Mouse (Mus musculus) forebrain, embryonic 12.5 days (tissue): ENCODE data around the gene Myom1. TPM values are rescaled to one million over a fixed set of nuclear protein-coding genes. Genes with fewer than 3 reads are reported as not detected.

Experiments
- ATAC-seq: fragments of 200-750 bp; cut with Nextera tagmentation; 2 replicates; pipeline ENCODE4 v1.8.0; 2017; ENCODE audit warnings: moderate TSS enrichment; ENCODE audit not compliant: low FRiP score
- H3K27ac ChIP-seq: fragments of 300-500 bp; sonication (generic); 2 replicates; pipeline ENCODE4 v1.5.1; 2016; ENCODE audit warnings: mild to moderate bottlenecking
- H3K27me3 ChIP-seq: fragments of 300-500 bp; sonication (generic); 2 replicates; pipeline ENCODE4 v1.6.1; 2016; ENCODE audit warnings: mild to moderate bottlenecking
- H3K36me3 ChIP-seq: fragments of 300-500 bp; sonication (generic); replicated peaks from 2 replicates; pipeline ENCODE4 v1.6.1; 2016; ENCODE audit warnings: mild to moderate bottlenecking
- H3K4me1 ChIP-seq: fragments of 300-500 bp; sonication (generic); 2 replicates; pipeline ENCODE4 v1.6.1; 2016
- H3K4me2 ChIP-seq: fragments of 300-500 bp; sonication (generic); 2 replicates; pipeline ENCODE4 v1.6.1; 2016; ENCODE audit warnings: mild to moderate bottlenecking, moderate library complexity
- H3K4me3 ChIP-seq: fragments of 300-500 bp; sonication (generic); replicated peaks from 2 replicates; pipeline ENCODE4 v1.5.1; 2016; ENCODE audit warnings: mild to moderate bottlenecking
- H3K9ac ChIP-seq: fragments of 300-500 bp; sonication (generic); 2 replicates; pipeline ENCODE4 v1.6.1; 2016; ENCODE audit warnings: mild to moderate bottlenecking
- H3K9me3 ChIP-seq: fragments of 300-500 bp; sonication (generic); 2 replicates; pipeline ENCODE4 v1.6.1; 2016
- WGBS: fragments of 180-500 bp; shearing (Covaris S2); methylation state at CpG from one replicate; pipeline ENCODE4 v1.1.7; 2016; 5-methylcytosine and 5-hydroxymethylcytosine counted together
- polyA plus RNA-seq: library from polyadenylated mRNA; unstranded; fragments of >200 nt; fragmentation: Nextera tagmentation; extraction: Ambion mirVana; gene quantifications from 2 replicates; pipeline ENCODE4 v1.2.1, GENCODE M21; 2016

The Myom1 gene
- polyA plus RNA-seq, 1 experiment from 2014 or later, result 1.7 TPM

DNA sequence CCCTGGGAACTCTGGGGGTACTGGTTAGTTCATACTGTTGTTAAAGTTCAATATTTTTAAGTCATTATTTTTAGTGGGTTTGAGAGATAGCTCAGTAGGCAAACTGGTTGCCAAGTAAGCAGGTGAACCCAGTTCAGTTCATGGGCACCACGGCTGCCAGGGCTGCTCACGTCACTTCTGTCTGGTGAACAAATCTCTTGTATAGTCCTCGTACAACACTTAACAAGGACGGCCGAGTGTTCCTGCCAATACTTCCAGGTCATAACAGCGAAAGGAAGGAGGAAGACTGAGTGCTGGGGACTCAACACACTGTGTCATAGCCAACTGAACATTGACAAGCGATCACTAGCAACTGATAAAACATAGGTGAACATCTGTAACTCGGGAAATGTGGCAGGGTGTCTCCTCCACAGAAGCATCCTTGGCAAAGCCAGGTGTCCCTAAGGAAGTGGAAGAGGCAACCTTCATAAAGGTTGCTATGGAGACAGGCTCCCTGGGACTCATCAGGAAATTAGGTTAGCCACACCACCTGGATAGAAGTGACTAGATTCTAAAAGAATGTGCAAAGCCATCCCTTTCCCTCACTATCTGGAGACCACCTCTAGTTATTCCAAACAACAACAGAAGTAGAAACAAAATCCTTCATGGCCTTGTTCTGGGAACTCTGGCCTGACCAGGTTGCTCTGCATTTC lies 52.9 kb downstream of the Myom1 start:
- H3K9me3 ChIP-seq, result no peaks in the 10 kb centered on the region
- WGBS, result 81% methylated on average over 8 of the region's 8 CpGs
- no peaks in the 10 kb centered on the region for H3K4me1 ChIP-seq
- H3K9ac ChIP-seq, result no peak overlapping the region
- H3K4me2 ChIP-seq, result no peak overlapping the region
- no peak overlapping the region for H3K27ac ChIP-seq
- H3K36me3 ChIP-seq, result no peaks in the 10 kb centered on the region
- H3K4me3 ChIP-seq, result no peak overlapping the region
- ATAC-seq, result no peak
- no peaks in the 10 kb centered on the region for H3K27me3 ChIP-seq

DNA sequence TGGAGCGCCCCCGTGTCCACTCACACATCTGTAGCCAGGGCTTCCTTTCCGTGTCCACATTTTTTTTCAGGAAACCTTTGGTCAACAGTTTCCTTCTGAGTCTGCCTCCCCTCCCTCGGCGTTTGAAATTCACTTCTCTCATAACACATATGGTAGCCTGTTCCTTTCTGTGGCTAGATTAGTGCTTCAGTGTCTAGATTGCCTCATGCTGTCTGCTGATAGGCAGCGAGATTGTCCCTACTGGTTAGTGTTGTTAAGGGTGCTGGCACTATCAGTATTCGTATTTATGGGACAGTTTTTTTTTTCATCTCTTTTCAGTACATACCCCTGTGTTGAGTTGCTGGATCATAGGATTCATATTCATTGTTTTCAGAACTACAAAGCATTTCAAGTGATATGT lies 54.0 kb downstream of the Myom1 start:
- no peaks in the 10 kb centered on the region for H3K9me3 ChIP-seq
- H3K27ac ChIP-seq, result no peak overlapping the region
- WGBS, result 82% methylated on average over 7 of the region's 7 CpGs
- no peak for ATAC-seq
- H3K36me3 ChIP-seq, result no peaks in the 10 kb centered on the region
- no peak overlapping the region for H3K4me3 ChIP-seq
- no peaks in the 10 kb centered on the region for H3K4me1 ChIP-seq
- no peak overlapping the region for H3K9ac ChIP-seq
- no peaks in the 10 kb centered on the region for H3K27me3 ChIP-seq
- H3K4me2 ChIP-seq, result no peak overlapping the region

DNA sequence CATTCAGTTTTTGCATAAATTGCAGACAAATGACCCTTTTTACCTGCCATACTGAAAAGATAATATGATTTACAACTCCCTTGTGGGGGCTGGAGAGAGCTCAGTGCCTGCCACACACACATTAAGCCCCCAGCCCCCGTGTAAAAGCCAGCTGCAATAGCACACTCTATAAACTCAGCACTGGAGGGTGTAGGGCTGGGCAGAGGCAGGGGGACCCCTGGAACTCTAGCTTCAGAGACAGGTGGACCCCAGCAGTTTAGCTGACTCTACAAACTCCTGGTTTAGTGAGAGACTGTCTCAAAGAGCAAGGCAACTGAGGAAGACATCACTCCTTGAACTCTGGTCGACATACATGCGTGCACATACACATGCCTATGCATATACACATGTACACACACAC lies 55.3 kb downstream of the Myom1 start:
- Histone ChIP-seq H3K27me3 (no peaks in the 10 kb centered on the region), H3K4me1 (no peaks in the 10 kb centered on the region), H3K36me3 (no peaks in the 10 kb centered on the region), H3K9ac (no peak overlapping the region), H3K27ac (no peak overlapping the region), H3K4me2 (no peak overlapping the region), H3K9me3 (no peaks in the 10 kb centered on the region), H3K4me3 (no peak overlapping the region)
- no peak for ATAC-seq
- WGBS, result 89% methylated on average over 3 of the region's 3 CpGs

DNA sequence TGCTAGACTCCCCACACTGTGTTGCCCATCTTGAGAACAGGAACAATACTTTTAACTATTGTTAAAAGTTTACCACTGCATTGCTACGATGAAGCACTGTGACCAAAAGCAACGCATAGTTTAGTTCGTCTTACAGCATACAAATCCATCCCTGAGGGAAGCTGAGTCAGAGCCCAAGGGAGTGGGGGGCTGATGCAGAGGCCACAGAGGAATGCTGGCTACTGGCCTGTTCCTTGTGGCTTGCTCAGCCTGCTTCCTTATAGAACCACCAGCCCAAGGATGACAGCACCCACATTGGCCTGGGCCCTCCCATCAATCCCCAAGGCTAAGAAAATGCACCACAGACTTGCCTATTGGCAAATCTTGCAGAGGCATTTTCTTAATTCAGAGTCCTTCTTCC lies 56.8 kb downstream of the Myom1 start:
- Histone ChIP-seq H3K27ac (no peak overlapping the region), H3K9me3 (no peaks in the 10 kb centered on the region), H3K4me2 (no peak overlapping the region), H3K27me3 (no peaks in the 10 kb centered on the region), H3K4me3 (no peak overlapping the region), H3K36me3 (no peaks in the 10 kb centered on the region), H3K4me1 (no peaks in the 10 kb centered on the region), H3K9ac (no peak overlapping the region)
- 92% methylated on average over 3 of the region's 3 CpGs for WGBS
- ATAC-seq, result no peak

DNA sequence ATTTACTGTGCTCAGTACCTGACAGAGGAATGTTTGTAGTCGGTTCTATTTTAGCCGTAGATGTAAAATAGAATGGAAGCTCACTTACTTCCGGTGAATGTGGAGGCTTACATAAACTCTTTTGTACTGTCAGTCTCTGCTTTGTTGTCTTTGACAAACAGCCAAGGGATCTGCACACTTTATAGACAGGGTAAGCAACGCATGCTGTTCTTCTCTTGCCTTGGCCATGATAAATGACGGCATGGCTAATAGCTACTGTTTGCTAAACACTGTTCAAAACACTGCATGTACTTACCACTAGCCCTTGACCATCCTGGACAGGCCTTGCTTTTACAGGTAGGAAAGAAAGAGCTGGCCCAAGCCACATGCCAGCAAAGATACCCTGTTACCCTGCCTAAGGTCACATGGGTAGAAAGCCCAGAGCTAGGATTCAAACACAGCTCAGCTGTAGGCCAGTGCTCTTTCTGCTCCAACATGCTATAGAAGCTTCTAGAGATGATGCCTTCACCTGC lies 59.7 kb downstream of the Myom1 start:
- Histone ChIP-seq H3K36me3 (no peaks in the 10 kb centered on the region), H3K27me3 (no peaks in the 10 kb centered on the region), H3K4me3 (no peak overlapping the region), H3K4me1 (no peaks in the 10 kb centered on the region), H3K9ac (no peak overlapping the region), H3K9me3 (no peaks in the 10 kb centered on the region), H3K27ac (no peak overlapping the region), H3K4me2 (no peak overlapping the region)
- ATAC-seq, result no peak
- WGBS, result 75% methylated on average over 5 of the region's 5 CpGs

DNA sequence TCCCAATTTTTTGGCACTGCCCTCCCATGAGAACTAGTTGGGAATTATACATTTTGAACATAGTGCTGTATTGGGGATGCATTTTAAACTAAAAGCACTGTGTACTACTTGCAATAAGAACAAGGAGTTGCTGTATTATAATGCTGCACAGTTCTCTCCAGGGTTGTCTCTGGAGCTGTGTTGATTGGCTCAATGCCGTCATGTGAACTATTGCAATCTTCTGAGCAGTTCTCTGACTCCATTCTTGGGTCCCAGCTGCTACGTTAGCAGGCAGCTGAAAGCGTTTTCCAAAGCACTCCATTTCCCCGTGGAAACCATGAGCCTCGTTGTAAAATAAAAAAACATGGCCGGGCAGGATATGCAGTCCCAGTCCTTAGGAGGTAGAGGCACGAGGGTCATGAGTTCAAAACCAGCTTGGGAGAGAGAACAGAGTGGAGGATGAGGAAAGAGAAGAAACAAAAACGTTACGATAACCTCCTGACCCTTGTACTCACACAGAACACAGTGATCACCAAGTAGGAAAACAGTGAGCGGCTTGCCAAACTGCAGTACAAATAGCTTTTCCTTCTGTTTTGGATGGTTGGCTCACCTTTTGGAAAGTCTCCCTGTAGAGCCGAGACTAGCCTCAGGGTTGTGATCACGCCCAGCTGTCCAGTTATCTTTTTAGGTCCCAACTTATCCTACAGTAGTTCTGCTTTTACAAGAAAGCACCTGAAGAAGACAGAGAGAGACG lies 60.6 kb downstream of the Myom1 start:
- Histone ChIP-seq H3K27me3 (no peaks in the 10 kb centered on the region), H3K4me3 (no peak overlapping the region), H3K9ac (no peak overlapping the region), H3K9me3 (no peaks in the 10 kb centered on the region), H3K4me1 (no peaks in the 10 kb centered on the region), H3K27ac (no peak overlapping the region), H3K36me3 (no peaks in the 10 kb centered on the region), H3K4me2 (no peak overlapping the region)
- WGBS, result 78% methylated on average over 13 of the region's 13 CpGs
- ATAC-seq, result no peak

DNA sequence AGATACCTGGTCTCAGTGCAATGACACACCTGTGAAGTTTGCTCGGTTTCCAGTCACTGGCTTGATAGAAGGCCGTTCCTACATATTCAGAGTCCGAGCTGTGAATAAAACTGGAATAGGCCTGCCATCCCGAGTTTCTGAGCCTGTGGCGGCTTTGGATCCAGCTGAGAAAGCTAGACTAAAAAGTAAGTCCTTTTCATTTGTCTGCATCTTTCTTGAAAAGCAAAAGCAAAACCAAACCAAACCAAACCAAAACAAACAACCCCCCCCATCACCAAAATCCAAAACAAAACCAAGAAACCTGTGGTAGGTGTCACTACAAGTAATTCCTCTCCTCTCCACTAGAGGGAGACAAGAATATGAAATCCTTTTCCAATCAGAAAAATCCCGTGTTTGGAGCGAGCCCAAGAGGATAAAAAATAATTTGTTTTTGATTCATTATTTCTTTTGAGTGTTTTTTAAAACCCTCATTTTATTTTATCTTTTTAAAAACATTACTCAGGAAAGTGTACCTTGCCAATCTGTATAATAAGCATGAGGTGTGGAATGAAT lies 62.1 kb downstream of the Myom1 start:
- H3K27me3 ChIP-seq, result no peaks in the 10 kb centered on the region
- H3K4me2 ChIP-seq, result no peak overlapping the region
- no peaks in the 10 kb centered on the region for H3K4me1 ChIP-seq
- no peak overlapping the region for H3K9ac ChIP-seq
- no peak for ATAC-seq
- H3K9me3 ChIP-seq, result no peaks in the 10 kb centered on the region
- 67% methylated on average over 7 of the region's 7 CpGs for WGBS
- no peak overlapping the region for H3K4me3 ChIP-seq
- no peaks in the 10 kb centered on the region for H3K36me3 ChIP-seq
- no peak overlapping the region for H3K27ac ChIP-seq

DNA sequence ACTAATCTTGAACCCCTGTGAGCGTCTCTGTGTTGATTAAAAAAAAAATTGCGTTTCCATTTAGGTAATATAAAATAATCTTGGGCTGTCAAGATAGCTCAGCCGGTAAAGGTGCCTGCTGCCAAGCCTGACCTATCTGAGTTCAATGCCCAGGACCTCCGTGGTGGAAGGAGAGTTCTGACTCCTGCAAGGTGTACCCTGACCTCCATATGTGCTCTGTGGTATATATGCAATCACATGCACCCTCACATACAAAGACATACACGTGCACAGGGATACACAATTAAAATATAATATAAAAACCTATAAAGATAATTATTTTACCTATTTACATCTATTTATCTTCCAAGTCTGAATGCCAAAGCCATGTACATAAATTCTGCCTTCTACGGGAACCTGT lies 62.7 kb downstream of the Myom1 start:
- H3K36me3 ChIP-seq, result no peaks in the 10 kb centered on the region
- H3K27me3 ChIP-seq, result no peaks in the 10 kb centered on the region
- no peaks in the 10 kb centered on the region for H3K4me1 ChIP-seq
- no peak for ATAC-seq
- H3K4me2 ChIP-seq, result no peak overlapping the region
- H3K9me3 ChIP-seq, result no peaks in the 10 kb centered on the region
- H3K9ac ChIP-seq, result no peak overlapping the region
- H3K4me3 ChIP-seq, result no peak overlapping the region
- 79% methylated on average over 6 of the region's 6 CpGs for WGBS
- H3K27ac ChIP-seq, result no peak overlapping the region

DNA sequence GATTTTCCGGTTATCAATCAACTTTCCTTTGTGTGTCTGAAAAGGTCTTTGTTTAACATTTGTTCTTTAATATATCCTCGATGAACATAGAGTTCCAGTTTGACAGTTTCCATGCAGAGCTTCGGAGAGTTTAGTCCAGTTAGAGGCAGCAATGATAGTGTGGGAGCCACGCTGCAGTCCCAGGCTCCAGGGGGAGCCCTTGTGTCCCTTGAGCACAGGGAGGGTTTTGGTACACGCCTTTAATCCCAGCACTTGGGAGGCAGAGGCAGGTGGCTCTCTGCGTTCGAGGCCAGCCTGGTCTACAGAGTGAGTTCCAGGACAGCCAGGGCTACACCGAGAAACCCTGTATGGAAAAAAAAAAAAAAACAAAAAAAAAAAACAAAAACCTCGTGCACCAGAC lies 66.7 kb downstream of the Myom1 start:
- no peak overlapping the region for H3K27ac ChIP-seq
- H3K27me3 ChIP-seq, result no peaks in the 10 kb centered on the region
- no peaks in the 10 kb centered on the region for H3K36me3 ChIP-seq
- no peak overlapping the region for H3K4me3 ChIP-seq
- no peak for ATAC-seq
- no peak overlapping the region for H3K9ac ChIP-seq
- no peaks in the 10 kb centered on the region for H3K4me1 ChIP-seq
- no peaks in the 10 kb centered on the region for H3K9me3 ChIP-seq
- H3K4me2 ChIP-seq, result no peak overlapping the region
- 81% methylated on average over 9 of the region's 9 CpGs for WGBS

DNA sequence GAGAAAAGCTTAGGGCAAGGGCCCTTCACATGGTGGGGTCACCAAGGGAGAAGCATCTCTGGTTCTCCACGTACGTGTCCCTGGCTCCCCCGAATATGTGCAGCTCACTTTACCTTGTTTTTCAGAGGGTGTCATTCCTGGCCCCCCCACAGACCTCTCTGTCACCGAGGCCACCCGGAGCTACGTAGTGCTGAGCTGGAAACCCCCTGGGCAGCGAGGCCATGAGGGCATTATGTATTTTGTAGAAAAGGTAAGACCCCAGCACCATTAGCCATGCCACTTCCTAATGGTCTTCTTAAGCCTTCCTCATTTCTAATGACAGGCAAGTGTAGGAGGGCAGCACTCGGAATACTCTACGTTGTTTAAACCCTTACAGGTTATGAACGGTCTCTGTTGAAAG lies 69.5 kb downstream of the Myom1 start:
- Histone ChIP-seq H3K4me1 (no peaks in the 10 kb centered on the region), H3K27ac (no peak overlapping the region), H3K4me3 (no peak overlapping the region), H3K36me3 (no peaks in the 10 kb centered on the region), H3K27me3 (no peaks in the 10 kb centered on the region), H3K4me2 (no peak overlapping the region), H3K9ac (no peak overlapping the region), H3K9me3 (no peaks in the 10 kb centered on the region)
- 90% methylated on average over 10 of the region's 10 CpGs for WGBS
- no peak for ATAC-seq

DNA sequence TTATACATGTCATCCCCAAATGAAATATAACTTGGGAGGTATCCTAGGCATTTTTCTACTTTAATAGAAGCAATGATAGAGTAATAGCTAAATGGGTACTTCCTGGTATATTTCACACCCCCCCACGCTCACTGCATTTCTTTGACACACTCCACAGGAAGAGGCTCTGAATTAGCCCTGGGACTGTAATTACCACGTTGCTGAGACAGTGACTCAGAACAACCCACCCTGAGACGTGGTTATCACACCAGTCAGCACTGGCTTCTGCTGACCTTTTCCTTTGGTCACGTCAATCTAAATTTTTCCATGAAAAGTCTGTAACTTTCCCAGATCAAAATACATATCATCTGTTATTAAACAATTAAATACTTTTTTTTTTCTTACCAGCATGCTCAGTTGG lies 72.0 kb downstream of the Myom1 start:
- H3K27me3 ChIP-seq, result no peaks in the 10 kb centered on the region
- no peaks in the 10 kb centered on the region for H3K36me3 ChIP-seq
- no peak overlapping the region for H3K4me3 ChIP-seq
- H3K4me2 ChIP-seq, result no peak overlapping the region
- no peak overlapping the region for H3K9ac ChIP-seq
- 66% methylated on average over 4 of the region's 4 CpGs for WGBS
- no peak for ATAC-seq
- no peak overlapping the region for H3K27ac ChIP-seq
- no peaks in the 10 kb centered on the region for H3K9me3 ChIP-seq
- no peaks in the 10 kb centered on the region for H3K4me1 ChIP-seq

DNA sequence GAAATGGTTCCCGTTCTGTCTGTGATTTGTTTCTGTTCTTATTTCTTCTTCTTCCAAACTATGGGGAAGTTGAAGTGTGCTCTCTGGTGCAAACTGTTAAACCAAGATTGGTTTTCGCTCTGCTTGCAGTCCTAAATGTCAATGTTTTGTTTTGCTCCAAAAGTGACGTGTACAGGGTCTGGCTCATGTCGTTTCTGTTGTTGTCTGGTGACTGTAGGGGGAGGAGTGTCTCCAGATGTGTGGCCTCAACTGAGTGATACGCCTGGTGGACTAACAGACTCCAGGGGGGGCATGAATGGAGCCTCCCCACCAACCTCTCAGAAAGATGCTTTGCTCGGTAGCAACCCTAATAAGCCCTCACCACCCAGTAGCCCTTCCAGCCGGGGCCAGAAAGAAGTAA lies 79.6 kb downstream of the Myom1 start:
- no peak overlapping the region for H3K9ac ChIP-seq
- no peak overlapping the region for H3K4me3 ChIP-seq
- WGBS, result 72% methylated on average over 7 of the region's 7 CpGs
- no peaks in the 10 kb centered on the region for H3K4me1 ChIP-seq
- H3K27ac ChIP-seq, result no peak overlapping the region
- no peak for ATAC-seq
- no peaks in the 10 kb centered on the region for H3K27me3 ChIP-seq
- no peak overlapping the region for H3K4me2 ChIP-seq
- no peaks in the 10 kb centered on the region for H3K9me3 ChIP-seq
- no peaks in the 10 kb centered on the region for H3K36me3 ChIP-seq

DNA sequence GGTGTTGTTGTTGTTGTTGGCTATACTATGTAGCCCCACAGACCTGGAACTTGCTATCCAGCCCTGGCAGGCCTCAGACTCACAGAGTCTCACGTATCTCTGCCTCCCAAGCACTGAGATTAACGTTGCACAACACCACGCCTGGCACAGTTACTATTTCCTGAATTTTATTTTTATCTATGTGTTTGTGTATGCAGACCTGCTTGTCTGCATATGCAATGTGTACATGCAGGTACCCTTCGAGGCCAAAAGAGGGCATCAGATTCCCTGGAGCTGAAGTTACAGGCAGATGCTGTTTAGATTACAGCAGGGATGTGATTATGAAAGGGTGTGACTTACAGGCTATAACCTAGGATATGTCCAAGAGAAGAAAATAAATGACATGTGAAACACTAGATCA lies 84.5 kb downstream of the Myom1 start:
- Histone ChIP-seq H3K4me2 (no peak overlapping the region), H3K9me3 (no peaks in the 10 kb centered on the region), H3K27ac (no peak overlapping the region), H3K27me3 (no peaks in the 10 kb centered on the region), H3K36me3 (no peaks in the 10 kb centered on the region), H3K4me1 (no peaks in the 10 kb centered on the region), H3K4me3 (no peak overlapping the region), H3K9ac (no peak overlapping the region)
- no peak for ATAC-seq
- 89% methylated on average over 4 of the region's 4 CpGs for WGBS
